ENCODE assay signal across 8 mouse cellular contexts in the genomic region with DNA sequence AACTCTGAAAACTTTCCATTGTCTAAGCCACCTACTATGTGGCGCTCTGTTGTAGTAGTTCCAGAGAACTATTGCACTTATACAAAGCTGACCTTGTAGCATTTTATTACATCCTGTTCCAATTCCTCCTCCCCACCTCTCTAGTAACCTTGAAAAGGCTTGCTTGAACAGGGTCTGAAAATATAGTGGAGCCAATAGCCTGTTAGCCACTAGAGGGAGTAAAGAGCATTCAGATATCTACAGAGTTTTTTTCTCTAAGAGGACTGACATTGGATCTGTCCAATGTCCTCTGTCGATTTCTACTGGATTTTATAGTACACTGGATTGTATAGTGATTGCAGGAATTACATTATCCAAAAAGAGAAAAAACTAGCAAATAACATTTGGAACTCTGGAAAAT. TPM values are rescaled to one million over a fixed set of nuclear protein-coding genes. Genes with fewer than 3 reads are reported as not detected.
DNase-seq lines count a peak whose midpoint lies in the region; ATAC-seq lines count a peak whose summit lies in the region.

No protein-coding gene starts in this region.

- H3K27ac ChIP-seq in forebrain, embryonic 12.5 days = no peak overlapping the region
- no peak overlapping the region for H3K27ac ChIP-seq in forebrain, embryonic 16.5 days (ENCODE audit: low read length)
- no peak overlapping the region for H3K27ac ChIP-seq in midbrain, embryonic 14.5 days (replicated peaks; ENCODE audit: low read depth, low read length)
- no peak overlapping the region for H3K27ac ChIP-seq in midbrain, embryonic 13.5 days

- H3K27me3 ChIP-seq in forebrain, embryonic 12.5 days = no peaks in the 10 kb centered on the region
- H3K27me3 ChIP-seq in forebrain, embryonic 16.5 days (replicated peaks; ENCODE audit: control insufficient read depth, insufficient read depth, low read length) = no peaks in the 10 kb centered on the region
- no peaks in the 10 kb centered on the region for H3K27me3 ChIP-seq in midbrain, embryonic 14.5 days (ENCODE audit: control insufficient read depth, insufficient read depth, low read length)
- no peaks in the 10 kb centered on the region; the same call in 1 of the 2 replicates for H3K27me3 ChIP-seq in midbrain, embryonic 13.5 days

- no peaks in the 10 kb centered on the region for H3K9me3 ChIP-seq in forebrain, embryonic 12.5 days
- H3K9me3 ChIP-seq in forebrain, embryonic 16.5 days (ENCODE audit: control insufficient read depth, low read length) = no peaks in the 10 kb centered on the region
- no peaks in the 10 kb centered on the region for H3K9me3 ChIP-seq in midbrain, embryonic 14.5 days (ENCODE audit: control insufficient read depth, low read length)
- no peaks in the 10 kb centered on the region for H3K9me3 ChIP-seq in midbrain, embryonic 13.5 days

- no peak overlapping the region for H3K4me2 ChIP-seq in forebrain, embryonic 12.5 days
- no peak overlapping the region for H3K4me2 ChIP-seq in forebrain, embryonic 16.5 days (ENCODE audit: low read length)
- no peak overlapping the region for H3K4me2 ChIP-seq in midbrain, embryonic 14.5 days (ENCODE audit: low read length)
- H3K4me2 ChIP-seq in midbrain, embryonic 13.5 days (replicated peaks) = no peak overlapping the region

- H3K4me1 ChIP-seq in forebrain, embryonic 12.5 days = no peaks in the 10 kb centered on the region
- no peaks in the 10 kb centered on the region for H3K4me1 ChIP-seq in forebrain, embryonic 16.5 days (replicated peaks; ENCODE audit: control insufficient read depth, insufficient read depth, low read length)
- H3K4me1 ChIP-seq in midbrain, embryonic 14.5 days (ENCODE audit: control insufficient read depth, insufficient read depth, low read length) = no peaks in the 10 kb centered on the region
- H3K4me1 ChIP-seq in midbrain, embryonic 13.5 days (replicated peaks) = no peaks in the 10 kb centered on the region

- ATAC-seq in forebrain, embryonic 12.5 days (ENCODE audit: low FRiP score) = 0 out of 2 replicates have a peak, but pooled peaks have one; percentile 23
- ATAC-seq in forebrain, embryonic 16.5 days = no peak
- ATAC-seq in midbrain, embryonic 14.5 days (ENCODE audit: low FRiP score, low TSS enrichment) = no peak
- ATAC-seq in midbrain, embryonic 13.5 days = no peak
- ATAC-seq in erythroid progenitor cell, adult 5-6 weeks (replicated peaks; ENCODE audit: low FRiP score, poor library complexity, severe bottlenecking) = peak; percentile 75; the same call in 1 of the 2 replicates

- peak; percentile 53 for DNase-seq in midbrain, embryonic 14.5 days
- peak; percentile 0 for DNase-seq in retina, adult 2 months (ENCODE audit: low read depth, low spot score)
- DNase-seq in yolk sac, embryonic 10.5 days (ENCODE audit: low spot score) = no peak
- DNase-seq in spleen, postnatal 4 days (ENCODE audit: low spot score in 2 of 2) = no peak

- no peak overlapping the region for H3K4me3 ChIP-seq in forebrain, embryonic 12.5 days (replicated peaks)
- H3K4me3 ChIP-seq in forebrain, embryonic 16.5 days (replicated peaks; ENCODE audit: low read length) = no peak overlapping the region
- no peak overlapping the region for H3K4me3 ChIP-seq in midbrain, embryonic 14.5 days (replicated peaks; ENCODE audit: low read depth, low read length)
- H3K4me3 ChIP-seq in midbrain, embryonic 13.5 days (replicated peaks) = no peak overlapping the region

- no peaks in the 10 kb centered on the region for H3K36me3 ChIP-seq in forebrain, embryonic 12.5 days (replicated peaks)
- no peaks in the 10 kb centered on the region for H3K36me3 ChIP-seq in forebrain, embryonic 16.5 days (ENCODE audit: control insufficient read depth, insufficient read depth)
- no peaks in the 10 kb centered on the region for H3K36me3 ChIP-seq in midbrain, embryonic 14.5 days (ENCODE audit: control insufficient read depth, insufficient read depth, low read length)
- H3K36me3 ChIP-seq in midbrain, embryonic 13.5 days = no peaks in the 10 kb centered on the region

- 44% methylated on average over 2 of the region's 2 CpGs for WGBS in forebrain, embryonic 12.5 days
- 36% methylated on average over 2 of the region's 2 CpGs for WGBS in forebrain, embryonic 16.5 days
- WGBS in midbrain, embryonic 14.5 days = 39% methylated on average over 2 of the region's 2 CpGs
- 29% methylated on average over 2 of the region's 2 CpGs for WGBS in midbrain, embryonic 13.5 days

- H3K9ac ChIP-seq in forebrain, embryonic 12.5 days = no peak overlapping the region
- no peak overlapping the region for H3K9ac ChIP-seq in forebrain, embryonic 16.5 days (replicated peaks; ENCODE audit: low read depth, low read length)
- H3K9ac ChIP-seq in midbrain, embryonic 14.5 days (replicated peaks; ENCODE audit: low read length) = no peak overlapping the region
- no peak overlapping the region for H3K9ac ChIP-seq in midbrain, embryonic 13.5 days (replicated peaks)

RNA-seq across cellular contexts. Expression of a gene that starts 6.9 kb away (rescaled TPM):
- 1.3 and 2.0 TPM in 2 replicates for polyA plus RNA-seq in forebrain, embryonic 12.5 days (2016; fragmentation: Nextera tagmentation; extraction: Ambion mirVana)
- 0.96 TPM in 1 of 2 replicates, not detected in the other for polyA plus RNA-seq in forebrain, embryonic 16.5 days (2015; fragmentation: Nextera tagmentation; extraction: Ambion mirVana)
- polyA plus RNA-seq in midbrain, embryonic 14.5 days (2014; fragmentation: Nextera tagmentation; extraction: Ambion mirVana) = 0.76 and 0.86 TPM in 2 replicates
- 0.55 and 1.9 TPM in 2 replicates for polyA plus RNA-seq in midbrain, embryonic 13.5 days (2015; fragmentation: Nextera tagmentation; extraction: Ambion mirVana)
- 1.8 TPM in 1 of 2 replicates, not detected in the other for total RNA-seq in erythroid progenitor cell, adult 5-6 weeks (2015; ENCODE audit: low replicate concordance)
- total RNA-seq in erythroid progenitor cell, adult 5-6 weeks (2017; ENCODE audit: low replicate concordance) = not detected in 2 replicates

RNA-seq across cellular contexts. Expression of a gene that starts 7.2 kb away (rescaled TPM):
- 0.49 and 0.59 TPM in 2 replicates for polyA plus RNA-seq in forebrain, embryonic 12.5 days (2016; fragmentation: Nextera tagmentation; extraction: Ambion mirVana)
- 0.40 and 0.85 TPM in 2 replicates for polyA plus RNA-seq in forebrain, embryonic 16.5 days (2015; fragmentation: Nextera tagmentation; extraction: Ambion mirVana)
- 1.1 and 1.2 TPM in 2 replicates for polyA plus RNA-seq in midbrain, embryonic 14.5 days (2014; fragmentation: Nextera tagmentation; extraction: Ambion mirVana)
- polyA plus RNA-seq in midbrain, embryonic 13.5 days (2015; fragmentation: Nextera tagmentation; extraction: Ambion mirVana) = 0.62 and 1.0 TPM in 2 replicates
- not detected in 2 replicates for total RNA-seq in erythroid progenitor cell, adult 5-6 weeks (2015; ENCODE audit: low replicate concordance)
- total RNA-seq in erythroid progenitor cell, adult 5-6 weeks (2017; ENCODE audit: low replicate concordance) = 0.13 TPM in 1 of 2 replicates, not detected in the other

Comparison
In these comparisons a context has a peak if more than half of its experiments do, and no peak if none do; other contexts are left out.
1. ATAC-seq: peak in forebrain, embryonic 12.5 days (single experiment) and erythroid progenitor cell, adult 5-6 weeks (single experiment); none in forebrain, embryonic 16.5 days (single experiment), midbrain, embryonic 14.5 days (single experiment) and midbrain, embryonic 13.5 days (single experiment).
2. DNase-seq: peak in midbrain, embryonic 14.5 days (single experiment) and retina, adult 2 months (single experiment); none in yolk sac, embryonic 10.5 days (single experiment) and spleen, postnatal 4 days (0 of 2).